Mouse (Mus musculus) lung, embryonic 15.5 days (tissue): Measurements from ENCODE around the gene Sass6. TPM values are rescaled to one million over a fixed set of nuclear protein-coding genes. Genes with fewer than 3 reads are reported as not detected.
A peak's percentile ranks its signal among the peaks of the same experiment; 100 is the strongest.
"Not testable (repeated sequence)": the region's sequence is repeated elsewhere in the genome, so short reads cannot be mapped to it uniquely, and the experiment has no call there.

Experiments used
- ATAC-seq: fragments of 200-750 bp; cut with Nextera tagmentation; 2 replicates; pipeline ENCODE4 v1.8.0; 2017; ENCODE audit warnings: moderate number of reproducible peaks, borderline replicate concordance; ENCODE audit not compliant: low FRiP score, low TSS enrichment; ENCODE audit errors: extremely low read depth
- H3K27ac ChIP-seq: fragments of 300-500 bp; sonication (generic); 2 replicates; pipeline ENCODE4 v1.5.1; 2015; ENCODE audit warnings: moderate library complexity, mild to moderate bottlenecking, inconsistent platforms
- H3K27me3 ChIP-seq: fragments of 300-500 bp; sonication (generic); 2 replicates; pipeline ENCODE4 v1.6.1; 2015; ENCODE audit warnings: inconsistent platforms
- H3K36me3 ChIP-seq: fragments of 300-500 bp; sonication (generic); 2 replicates; pipeline ENCODE4 v1.6.1; 2015; ENCODE audit warnings: inconsistent platforms
- H3K4me1 ChIP-seq: fragments of 300-500 bp; sonication (generic); 2 replicates; pipeline ENCODE4 v1.6.1; 2015; ENCODE audit warnings: inconsistent platforms
- H3K4me2 ChIP-seq: fragments of 300-500 bp; sonication (generic); 2 replicates; pipeline ENCODE4 v1.6.1; 2015; ENCODE audit warnings: inconsistent platforms, mild to moderate bottlenecking, moderate library complexity
- H3K4me3 ChIP-seq: fragments of 300-500 bp; sonication (generic); 2 replicates; pipeline ENCODE4 v1.5.1; 2015; ENCODE audit warnings: mild to moderate bottlenecking, inconsistent platforms
- H3K9ac ChIP-seq: fragments of 300-500 bp; sonication (generic); 2 replicates; pipeline ENCODE4 v1.6.1; 2015; ENCODE audit warnings: inconsistent platforms
- H3K9me3 ChIP-seq: fragments of 300-500 bp; sonication (generic); 2 replicates; pipeline ENCODE4 v1.6.1; 2016; ENCODE audit warnings: inconsistent platforms
- WGBS: fragments of 180-500 bp; shearing (Covaris S2); methylation state at CpG from one replicate; pipeline ENCODE4 v1.1.7; 2015; 5-methylcytosine and 5-hydroxymethylcytosine counted together
- polyA plus RNA-seq: library from polyadenylated mRNA; unstranded; fragments of >200 nt; fragmentation: Nextera tagmentation; extraction: Ambion mirVana; gene quantifications from 2 replicates; pipeline ENCODE4 v1.2.1, GENCODE M21; 2015

Sass6 gene
- polyA plus RNA-seq, 1 experiment from 2014 or later: 26.0 TPM

DNA sequence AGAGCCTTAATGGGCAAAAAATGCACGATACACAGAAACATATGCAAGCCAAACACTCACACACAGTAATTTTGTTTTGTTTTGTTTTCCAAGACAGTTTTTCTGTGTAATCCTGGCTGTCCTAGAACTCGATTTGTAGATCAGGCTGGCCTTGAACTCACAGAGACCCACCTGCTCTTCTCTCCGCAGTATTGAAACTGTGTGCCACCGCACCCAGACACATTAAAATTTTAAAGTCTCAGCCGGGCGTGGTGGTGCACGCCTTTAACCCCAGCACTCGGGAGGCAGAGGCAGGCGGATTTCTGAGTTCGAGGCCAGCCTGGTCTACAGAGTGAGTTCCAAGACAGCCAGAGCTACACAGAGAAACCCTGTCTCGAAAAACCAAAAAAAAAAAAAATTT lies 59.3 kb downstream of the Sass6 start:
- WGBS: 91% methylated on average over 11 of the region's 11 CpGs
- ATAC-seq, H3K4me3 ChIP-seq, H3K36me3 ChIP-seq, H3K9me3 ChIP-seq, H3K27ac ChIP-seq, H3K27me3 ChIP-seq, H3K9ac ChIP-seq, H3K4me2 ChIP-seq: not testable (repeated sequence)
- peaks cover 25% of the 10 kb centered on the region; the same call in 1 of the 2 replicates for H3K4me1 ChIP-seq

DNA sequence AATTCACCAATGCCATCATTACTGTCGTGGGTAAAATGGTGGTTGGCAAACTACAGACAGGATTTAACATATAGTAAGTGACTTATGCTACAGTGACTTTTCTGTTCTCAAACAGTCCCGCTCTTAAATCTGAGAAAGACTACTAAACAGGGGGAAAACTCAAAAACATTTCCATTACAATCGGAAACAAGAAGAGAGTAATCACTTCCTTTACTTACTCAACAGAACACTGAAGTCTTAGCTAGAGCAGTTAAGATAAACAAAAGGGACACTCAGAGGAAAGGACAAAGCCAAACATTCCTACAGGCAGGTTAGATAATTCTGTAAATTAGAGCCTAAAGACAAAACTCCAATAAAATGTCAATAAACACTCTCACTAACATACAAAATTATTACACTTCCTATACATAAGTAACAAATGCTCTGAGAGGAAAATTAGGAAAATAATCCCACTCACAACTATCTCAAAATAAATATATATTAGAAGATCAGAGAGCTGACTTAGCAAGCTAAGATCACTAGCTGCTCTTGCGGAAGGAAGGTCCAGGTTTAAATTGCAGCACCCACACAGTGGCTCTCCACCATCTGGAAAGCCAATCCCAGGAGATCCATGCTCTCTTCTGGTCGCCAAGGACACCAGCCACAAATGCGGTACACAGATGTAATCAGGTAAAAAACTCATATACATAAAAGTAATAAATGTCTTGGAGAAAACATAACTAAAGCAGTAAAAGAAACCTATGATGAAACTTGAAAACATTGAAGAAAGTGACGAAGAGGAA lies 61.6 kb downstream of the Sass6 start:
- H3K9me3 ChIP-seq: no peaks in the 10 kb centered on the region
- no peak overlapping the region for H3K4me2 ChIP-seq
- no peak overlapping the region for H3K4me3 ChIP-seq
- no peak for ATAC-seq
- WGBS: 71% methylated on average over 7 of the region's 7 CpGs
- H3K36me3 ChIP-seq: no peaks in the 10 kb centered on the region
- H3K9ac ChIP-seq: no peak overlapping the region
- peaks cover 36% of the 10 kb centered on the region for H3K4me1 ChIP-seq
- no peak overlapping the region for H3K27ac ChIP-seq
- H3K27me3 ChIP-seq: no peaks in the 10 kb centered on the region

DNA sequence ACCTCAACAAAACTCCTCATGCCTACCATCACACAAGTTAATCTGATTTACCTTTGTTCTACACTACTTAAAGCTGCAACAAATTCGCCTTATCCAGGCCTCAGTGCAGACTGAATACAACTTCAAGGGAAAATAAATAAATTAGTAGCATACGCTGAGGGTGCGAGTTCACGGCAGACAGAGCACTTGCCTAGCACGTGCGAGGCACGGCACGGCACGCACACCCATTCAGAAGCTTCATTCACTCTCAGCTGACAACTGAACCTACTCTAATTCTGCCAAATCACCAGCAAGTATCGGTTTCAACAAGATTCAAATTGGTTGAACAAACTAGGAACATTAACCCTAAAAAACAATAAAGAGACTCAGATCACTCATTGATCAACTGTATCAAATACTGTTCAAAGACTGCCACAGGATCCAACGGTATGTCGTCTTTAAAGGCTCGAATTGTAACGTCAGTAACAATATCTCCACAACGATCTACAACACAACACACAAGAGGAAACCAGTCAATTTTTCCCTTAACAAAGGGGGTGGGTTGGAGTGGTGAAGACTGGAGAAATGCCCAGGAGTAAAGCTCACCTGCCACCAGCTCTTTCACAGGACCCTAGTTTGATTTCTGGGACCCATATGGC lies 64.3 kb downstream of the Sass6 start:
- Histone ChIP-seq H3K4me3 (no peak overlapping the region), H3K27ac (no peak overlapping the region), H3K9ac (no peak overlapping the region), H3K4me2 (no peak overlapping the region), H3K4me1 (peaks cover 35% of the 10 kb centered on the region), H3K9me3 (no peaks in the 10 kb centered on the region), H3K27me3 (no peaks in the 10 kb centered on the region), H3K36me3 (no peaks in the 10 kb centered on the region)
- ATAC-seq: no peak
- WGBS: 75% methylated on average over 15 of the region's 15 CpGs

- H3K27me3 ChIP-seq: no peaks in the 10 kb centered on the region
- peaks cover 35% of the 10 kb centered on the region for H3K4me1 ChIP-seq
- H3K4me3 ChIP-seq: no peak overlapping the region
- H3K9me3 ChIP-seq: no peaks in the 10 kb centered on the region
- H3K27ac ChIP-seq: no peak overlapping the region
- ATAC-seq: no peak
- WGBS: 81% methylated on average over 13 of the region's 13 CpGs
- no peak overlapping the region for H3K9ac ChIP-seq
- H3K4me2 ChIP-seq: no peak overlapping the region
- no peaks in the 10 kb centered on the region for H3K36me3 ChIP-seq
Measured at GRCm38 (mm10) chr3:116659856-116660430, 65.2 kb downstream of the Sass6 start.

DNA sequence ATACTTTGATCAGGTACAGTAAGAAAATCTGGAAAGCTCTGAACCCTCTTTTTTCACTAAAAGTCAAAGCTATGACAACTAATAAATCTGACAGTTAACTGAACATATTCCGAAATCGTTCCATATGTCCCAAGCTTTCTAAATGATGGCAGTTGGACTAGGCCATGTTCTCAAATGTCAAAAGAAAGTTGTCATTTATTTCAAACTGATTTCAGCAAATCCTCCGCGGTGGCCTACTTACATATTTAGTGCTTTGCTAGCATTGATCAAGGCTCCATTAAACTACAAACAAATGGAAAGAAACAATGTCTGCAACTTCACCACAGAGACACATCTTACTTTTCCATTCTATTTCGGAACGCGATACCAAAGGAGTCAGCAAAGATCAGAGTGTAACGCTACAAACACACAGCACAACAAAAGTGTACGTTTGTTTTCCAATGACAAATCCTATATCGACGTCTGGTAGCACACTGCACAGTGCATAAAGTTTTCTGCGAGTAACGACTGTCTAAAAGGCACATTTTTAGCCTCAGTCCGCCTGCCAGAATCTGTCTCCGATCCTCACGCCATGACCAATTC lies 66.6 kb downstream of the Sass6 start:
- WGBS: 3% methylated on average over 16 of the region's 16 CpGs
- Histone ChIP-seq H3K4me2 (peak overlapping the region; percentile 52), H3K9me3 (no peaks in the 10 kb centered on the region), H3K9ac (peak overlapping the region; percentile 98), H3K4me3 (peak overlapping the region; percentile 82), H3K4me1 (peaks cover 35% of the 10 kb centered on the region), H3K27me3 (no peaks in the 10 kb centered on the region), H3K36me3 (no peaks in the 10 kb centered on the region), H3K27ac (0 out of 2 replicates have a peak overlapping the region, but pooled peaks have one; percentile 88)
- ATAC-seq: no peak

- Histone ChIP-seq H3K4me2 (peak overlapping the region; percentile 52), H3K9ac (peak overlapping the region; percentile 98), H3K4me1 (peaks cover 29% of the 10 kb centered on the region), H3K9me3 (no peaks in the 10 kb centered on the region), H3K27ac (peak overlapping the region; percentile 88), H3K27me3 (no peaks in the 10 kb centered on the region), H3K36me3 (no peaks in the 10 kb centered on the region), H3K4me3 (peak overlapping the region; percentile 82)
- ATAC-seq: peak; percentile 89
- WGBS: under 1% methylated on average over 66 of the region's 68 CpGs
Measured at GRCm38 (mm10) chr3:116661870-116662414, 67.2 kb downstream of the Sass6 start.

GRCm38 (mm10) chr3:116662463-116662863 lies 67.7 kb downstream of the Sass6 start, which contains the start of gene Mfsd14a:
Mfsd14a (minus strand) TSS chr3:116662677.
- H3K9ac ChIP-seq: peak within 1 kb of the TSS; percentile 98
- peak; percentile 100 for ATAC-seq
- H3K27ac ChIP-seq: peak within 1 kb of the TSS; percentile 88
- H3K27me3 ChIP-seq: no peaks in the 10 kb centered on the region
- under 1% methylated on average over 39 of the region's 39 CpGs for WGBS
- H3K4me2 ChIP-seq: peak within 1 kb of the TSS; percentile 61
- no peaks in the 10 kb centered on the region for H3K9me3 ChIP-seq
- H3K4me3 ChIP-seq: peak within 1 kb of the TSS; percentile 82
- no peaks in the 10 kb centered on the region for H3K36me3 ChIP-seq
- peaks cover 24% of the 10 kb centered on the region for H3K4me1 ChIP-seq

- WGBS: 96% methylated on average over 9 of the region's 9 CpGs
- not testable (repeated sequence) for H3K9me3 ChIP-seq, H3K4me2 ChIP-seq, H3K27ac ChIP-seq, H3K27me3 ChIP-seq, H3K9ac ChIP-seq, H3K36me3 ChIP-seq, H3K4me3 ChIP-seq, ATAC-seq
- H3K4me1 ChIP-seq: peaks cover 19% of the 10 kb centered on the region
Measured at GRCm38 (mm10) chr3:116664281-116664680, 69.5 kb downstream of the Sass6 start.

Other genes with a start within 250 kb of the Sass6 start
- 7.4 and 8.3 TPM in 2 replicates for gene Cdc14a, start 170.9 kb upstream of the Sass6 start, polyA plus RNA-seq
- gene Rtca, start 86.8 kb upstream of the Sass6 start, polyA plus RNA-seq: 65.1 and 65.6 TPM in 2 replicates
- 17.3 TPM in 2 replicates for gene Dbt, start 81.9 kb upstream of the Sass6 start, polyA plus RNA-seq
- 0.78 and 0.80 TPM in 2 replicates for gene Lrrc39, start 32.0 kb upstream of the Sass6 start, polyA plus RNA-seq
- 24.0 and 24.9 TPM in 2 replicates for gene Trmt13, start 19.6 kb downstream of the Sass6 start, polyA plus RNA-seq
- gene Mfsd14a, start 67.7 kb downstream of the Sass6 start, polyA plus RNA-seq: 86.0 TPM in 2 replicates
- gene Gm43191, start 86.3 kb downstream of the Sass6 start, polyA plus RNA-seq: not detected in 2 replicates
- gene Slc35a3, start 117.8 kb downstream of the Sass6 start, polyA plus RNA-seq: 13.2 and 13.3 TPM in 2 replicates
- gene Agl, start 213.2 kb downstream of the Sass6 start, polyA plus RNA-seq: 14.3 and 17.7 TPM in 2 replicates